Mouse (Mus musculus) hindlimb bud, embryonic 11.5 days (tissue): ENCODE results near the gene Akap1.

Experiments used
- DNase-seq: peaks from one replicate; pipeline ENCODE4 v3.0.0-alpha.2; 2012; ENCODE audit warnings: low read depth, low spot score; ENCODE audit errors: extremely low spot score

The Akap1 gene

DNA sequence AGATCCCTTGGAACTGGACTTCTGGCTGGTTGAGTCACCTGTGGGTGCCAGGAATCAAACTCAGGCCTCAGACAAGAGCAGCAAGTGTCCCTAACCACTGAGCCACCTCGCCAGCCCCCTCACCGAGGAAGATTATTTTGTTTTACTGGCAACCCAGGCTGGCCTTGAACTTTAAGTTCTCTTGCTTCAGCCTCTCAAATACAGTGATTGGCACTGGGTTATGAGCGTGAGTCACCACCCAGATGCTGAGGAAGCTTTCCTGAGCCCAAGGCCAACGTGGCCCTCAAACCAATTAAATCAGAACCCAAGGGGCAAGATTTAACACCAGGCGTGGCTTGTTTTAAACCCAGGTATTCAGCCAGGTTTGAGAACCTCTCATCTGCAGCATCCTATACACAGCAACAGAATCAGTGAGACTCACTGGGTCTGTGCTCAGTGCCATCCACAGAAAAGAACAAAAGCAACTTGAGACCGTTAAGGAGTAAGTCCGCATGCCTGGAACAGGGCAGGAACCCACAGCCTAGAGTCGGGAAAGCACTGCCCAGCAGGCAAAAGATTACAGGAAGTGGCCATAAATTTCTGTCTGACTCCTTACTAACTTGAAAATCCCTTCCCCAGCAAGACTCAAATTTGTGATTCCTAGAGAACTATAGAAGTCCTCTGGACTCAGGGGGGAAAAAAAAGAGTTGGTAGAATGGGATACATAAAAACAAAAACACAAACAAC is 16.9 kb downstream of the Akap1 start:
- DNase-seq: no peak

GRCm38 (mm10) chr11:88844384-88844783 is 20.0 kb downstream of the Akap1 start:
- DNase-seq: no peak

DNA sequence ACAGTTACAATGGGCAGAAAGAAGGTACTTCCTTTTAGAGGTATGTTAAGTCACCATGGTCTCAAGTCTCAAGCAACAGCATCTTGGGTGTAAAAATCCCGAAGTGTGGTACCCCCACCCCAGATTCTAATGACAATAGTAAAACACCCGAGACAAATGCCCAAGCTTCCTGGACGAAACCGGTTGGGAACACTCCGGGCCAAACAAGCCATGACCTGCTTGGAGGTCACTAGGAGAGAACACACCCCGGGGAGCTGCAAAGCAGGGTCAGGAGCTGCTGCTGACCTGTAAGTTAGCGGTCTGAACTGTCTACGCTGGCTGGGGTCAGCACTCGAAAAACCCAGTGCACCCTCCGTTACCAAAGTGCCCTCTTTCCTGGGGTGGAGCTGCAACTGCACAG is 21.1 kb downstream of the Akap1 start:
- no peak for DNase-seq

GRCm38 (mm10) chr11:88842315-88842975 is 21.9 kb downstream of the Akap1 start:
- DNase-seq: no peak

GRCm38 (mm10) chr11:88841406-88841805 is 23.0 kb downstream of the Akap1 start:
- no peak for DNase-seq

DNA sequence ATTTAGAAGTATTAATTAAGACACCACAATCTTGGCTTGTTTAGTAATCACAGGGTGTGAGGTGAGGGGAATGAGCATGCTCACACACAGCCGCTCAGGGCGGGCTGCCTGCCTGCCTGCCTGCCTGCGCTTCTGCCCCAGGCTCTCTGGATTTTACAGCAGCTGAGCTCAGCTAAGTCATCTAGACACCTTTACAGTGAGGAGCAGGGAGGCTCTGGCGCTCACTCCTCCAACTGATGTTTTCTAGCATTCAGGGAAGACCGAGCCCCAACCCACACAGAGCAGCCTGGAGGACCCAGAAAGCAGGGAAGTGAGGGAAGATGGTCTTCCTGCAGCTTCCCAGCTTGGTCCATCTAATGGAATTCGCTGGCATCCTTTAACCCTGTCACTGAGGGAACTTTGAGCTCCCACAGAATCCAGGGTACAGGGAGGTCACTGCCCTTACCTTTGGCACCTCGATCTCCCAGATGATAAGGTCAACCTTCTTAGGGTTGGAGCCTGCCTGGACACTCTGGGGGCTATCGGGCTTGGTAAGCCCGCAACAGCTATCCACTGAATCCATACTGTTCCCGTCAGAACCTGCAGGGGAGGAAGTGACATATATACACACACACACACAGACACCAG is 23.5 kb downstream of the Akap1 start:
- no peak for DNase-seq

DNA sequence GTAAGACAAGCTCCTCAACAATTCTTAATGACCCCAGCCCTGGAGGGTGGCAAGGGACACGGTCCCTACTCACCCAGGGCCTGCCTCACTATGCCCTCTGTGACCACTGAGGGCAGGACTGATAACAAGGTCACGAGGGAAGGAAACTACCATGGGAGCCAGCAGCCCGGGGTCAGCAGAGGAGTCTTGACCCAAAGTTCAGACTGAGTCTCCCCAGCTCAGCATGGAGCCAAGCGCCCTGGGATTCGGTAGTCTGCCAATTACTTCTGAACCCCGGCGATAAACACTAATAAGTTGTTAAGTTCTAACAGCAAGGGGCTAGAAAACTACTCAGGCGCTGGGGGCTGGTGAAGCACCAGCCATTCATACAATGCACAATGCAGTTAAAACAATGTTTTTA is 24.1 kb downstream of the Akap1 start:
- no peak for DNase-seq

- no peak for DNase-seq
Observed at GRCm38 (mm10) chr11:88839379-88839778, 25.0 kb downstream of the Akap1 start.

DNA sequence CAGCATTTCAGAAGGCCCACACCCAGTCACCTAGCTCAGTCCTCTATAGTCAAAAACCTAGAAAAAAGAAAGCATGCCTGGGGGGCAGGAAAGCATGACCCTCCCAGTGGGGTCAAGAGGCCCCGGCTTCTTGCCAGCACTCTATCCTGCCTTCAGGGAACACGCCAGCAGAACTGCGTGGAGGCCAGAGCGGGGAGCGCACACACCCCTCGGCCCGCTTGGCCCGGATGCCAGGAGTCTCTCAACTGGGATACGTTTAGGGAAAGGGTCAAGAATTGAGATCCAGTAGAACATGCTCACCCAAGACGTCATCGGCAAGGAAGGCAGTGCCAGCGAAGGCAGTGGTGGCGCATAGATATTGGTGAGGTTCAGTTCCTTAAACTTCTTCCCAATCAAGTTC is 25.8 kb downstream of the Akap1 start:
- no peak for DNase-seq

GRCm38 (mm10) chr11:88834606-88835005 is 29.8 kb downstream of the Akap1 start:
- no peak for DNase-seq

DNA sequence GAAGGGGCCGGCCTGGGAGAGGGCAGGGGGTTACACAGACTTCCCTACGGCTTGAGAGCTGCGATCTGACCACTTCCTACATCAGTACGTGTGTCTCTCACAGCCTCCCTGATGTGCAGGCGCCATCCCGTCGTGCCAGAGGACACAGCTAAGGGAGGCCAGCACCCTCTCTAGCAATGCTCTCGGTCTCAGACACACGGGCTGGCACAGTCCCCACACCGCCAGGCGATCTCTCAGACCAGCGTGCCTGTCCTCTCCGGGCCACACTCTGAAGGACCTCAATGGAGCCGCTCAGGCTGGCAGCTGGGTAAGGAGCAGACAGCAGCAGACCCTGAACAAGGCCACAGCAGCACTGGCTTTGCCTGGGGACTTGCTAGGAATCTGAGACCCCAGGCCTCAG is 30.3 kb downstream of the Akap1 start:
- no peak for DNase-seq

DNA sequence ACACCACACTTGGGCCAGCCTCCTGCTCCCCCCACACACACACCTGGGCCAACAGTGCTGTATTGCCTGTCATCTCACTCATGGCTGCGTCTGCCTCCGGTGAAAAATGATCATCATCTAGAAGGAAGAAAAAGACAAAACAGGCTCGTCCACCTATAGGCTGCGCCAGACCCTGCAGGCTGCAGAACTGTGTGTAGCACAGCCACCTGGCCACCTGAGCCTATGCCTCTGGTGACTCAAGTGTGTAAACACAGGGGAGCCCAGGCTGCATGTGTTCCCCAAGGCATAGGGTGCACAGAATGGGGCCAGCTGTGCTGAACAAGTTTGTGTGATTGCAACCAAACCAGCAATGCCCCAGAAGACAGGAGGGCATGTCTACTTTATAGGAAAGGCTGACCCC is 31.3 kb downstream of the Akap1 start:
- no peak for DNase-seq

DNA sequence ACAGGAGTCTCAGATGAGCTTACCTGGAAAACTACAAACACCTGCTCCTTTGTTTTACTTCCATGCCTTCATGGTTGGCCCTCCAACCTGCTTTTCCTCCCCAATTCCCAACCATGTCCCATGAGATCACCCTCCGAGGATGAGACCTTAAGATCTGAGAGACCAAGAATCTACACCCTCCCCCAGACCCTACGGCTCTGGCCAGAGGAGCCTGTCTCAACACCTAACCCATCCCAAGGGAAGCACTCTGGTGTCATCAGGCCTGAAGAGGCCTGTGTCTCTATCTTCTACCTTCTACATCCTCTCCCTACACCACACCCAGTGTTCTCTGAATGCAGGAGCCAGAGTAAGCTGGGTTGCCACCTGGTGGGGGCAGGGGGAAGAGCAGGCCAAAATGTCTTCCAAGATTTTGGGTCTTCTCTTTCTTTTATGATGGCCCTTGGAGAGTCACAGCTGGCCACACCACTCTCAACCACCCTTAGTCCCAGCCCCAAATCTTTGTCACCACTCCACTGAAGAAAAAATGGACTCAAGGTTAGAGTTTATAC is 34.1 kb downstream of the Akap1 start:
- no peak for DNase-seq

- DNase-seq: no peak
Observed at GRCm38 (mm10) chr11:88828528-88828927, 35.9 kb downstream of the Akap1 start.

- no peak for DNase-seq
Observed at GRCm38 (mm10) chr11:88825909-88826308, 38.5 kb downstream of the Akap1 start.

DNA sequence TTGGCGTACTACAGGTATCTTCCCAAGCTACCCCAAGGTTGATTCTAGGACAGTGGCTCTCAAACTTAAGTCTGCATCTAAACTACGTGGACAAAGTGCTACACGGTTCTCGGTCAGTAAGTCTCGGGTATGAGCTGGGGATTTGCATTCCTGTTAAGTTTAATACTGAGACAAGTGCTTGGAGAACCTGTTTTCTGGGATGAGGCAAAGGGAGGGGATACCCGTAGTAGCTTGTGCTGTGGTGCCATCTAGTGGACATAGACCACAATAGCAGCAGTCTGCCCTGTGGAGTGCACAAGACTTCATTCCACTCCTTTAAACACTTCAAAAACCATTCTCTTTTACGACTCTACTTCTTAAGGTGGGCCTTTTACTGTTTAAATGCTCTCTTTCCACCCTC is 41.4 kb downstream of the Akap1 start:
- peak; percentile 88 for DNase-seq

- no peak for DNase-seq
Observed at GRCm38 (mm10) chr11:88822526-88822925, 41.9 kb downstream of the Akap1 start.

GRCm38 (mm10) chr11:88820742-88821576 is 43.4 kb downstream of the Akap1 start:
- DNase-seq: no peak

DNA sequence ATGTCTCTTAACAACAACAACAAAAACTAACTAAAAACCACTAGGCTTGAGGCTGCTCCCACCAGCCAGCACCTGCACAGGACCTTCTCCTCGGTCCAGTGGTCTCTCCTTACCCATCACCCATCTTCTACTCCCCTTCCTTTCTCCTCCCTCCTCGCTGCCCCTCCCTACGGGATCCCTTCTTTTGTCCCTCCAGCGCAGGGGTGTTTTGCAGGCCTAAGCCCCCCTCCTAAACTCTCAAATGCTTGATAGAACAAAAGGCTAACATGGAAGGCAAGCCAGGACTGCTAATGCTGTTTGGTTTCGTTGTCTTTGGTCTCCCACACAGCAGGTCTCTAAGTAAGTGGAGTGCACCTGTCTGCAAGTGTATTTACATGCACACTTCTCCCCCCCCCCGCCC is 44.1 kb downstream of the Akap1 start:
- DNase-seq: no peak

DNA sequence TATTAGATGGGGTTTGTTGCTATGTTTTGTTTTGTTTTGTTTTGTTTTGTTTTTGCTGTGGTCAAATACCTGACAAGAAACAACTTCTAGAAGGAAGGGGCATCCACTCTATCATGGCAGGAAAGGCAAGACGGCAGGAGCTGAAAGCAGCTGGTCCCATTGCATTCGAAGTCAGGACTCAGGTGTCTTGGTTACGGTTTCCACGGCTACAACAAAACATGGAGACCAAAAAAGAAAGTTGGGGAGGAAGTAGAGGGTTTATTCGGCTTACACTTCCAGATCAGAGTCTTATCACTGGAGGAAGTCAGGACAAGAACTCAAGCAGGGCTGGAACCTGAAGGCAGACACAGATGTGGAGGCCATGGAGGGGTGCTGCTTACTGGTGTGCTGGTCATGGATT is 47.3 kb downstream of the Akap1 start:
- DNase-seq: no peak
